Mouse (Mus musculus) monocyte, adult 2 months (primary cell): ENCODE measurements around the gene Flt3.
A peak's percentile ranks its signal among the peaks of the same experiment; 100 is the strongest.

Experiments used
- DNase-seq, 2 experiments: peaks; one replicate each; pipeline ENCODE4 v3.0.0; 2022; ENCODE audit warnings: low spot score in 2 of 2, low read depth in 1 of 2

Gene Flt3

DNA sequence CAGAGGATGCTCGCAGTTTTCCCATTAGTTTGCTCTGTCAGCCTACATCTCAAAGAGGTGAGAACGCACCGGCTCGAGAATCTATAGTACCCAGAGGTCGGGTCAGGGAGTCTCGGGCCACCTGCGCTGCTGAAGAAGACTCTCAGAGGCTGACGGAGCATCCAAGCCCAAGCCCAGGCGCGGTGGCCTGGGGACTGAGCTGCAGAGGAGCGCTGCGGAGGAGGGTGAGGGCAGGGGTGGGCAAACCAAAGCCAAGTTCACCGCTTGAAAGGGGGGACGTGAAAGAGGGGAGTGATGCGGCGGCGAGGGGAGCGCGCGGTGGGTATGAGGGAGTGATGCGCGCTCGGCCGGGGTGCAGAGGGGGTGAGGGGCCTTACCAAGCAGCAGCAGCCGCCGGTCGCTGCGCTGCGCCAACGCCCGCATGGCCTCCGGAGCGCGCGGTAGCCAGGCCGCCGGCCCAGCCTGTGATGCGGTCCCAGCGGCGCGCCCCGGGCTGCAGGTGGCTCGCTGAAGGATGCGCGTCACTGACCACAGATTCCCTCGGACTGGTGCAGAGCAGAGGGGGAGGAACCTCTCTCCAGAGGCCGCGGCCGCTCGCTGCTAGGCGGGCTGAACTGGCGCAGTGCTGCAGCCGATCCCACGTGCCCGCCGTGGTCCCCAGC is at the start of gene Flt3:
Gene Flt3, minus strand, starts transcription at position 647 of the 662 bp plus-strand sequence.
- DNase-seq = peak in 1 of 2 experiments; percentile 49

DNA sequence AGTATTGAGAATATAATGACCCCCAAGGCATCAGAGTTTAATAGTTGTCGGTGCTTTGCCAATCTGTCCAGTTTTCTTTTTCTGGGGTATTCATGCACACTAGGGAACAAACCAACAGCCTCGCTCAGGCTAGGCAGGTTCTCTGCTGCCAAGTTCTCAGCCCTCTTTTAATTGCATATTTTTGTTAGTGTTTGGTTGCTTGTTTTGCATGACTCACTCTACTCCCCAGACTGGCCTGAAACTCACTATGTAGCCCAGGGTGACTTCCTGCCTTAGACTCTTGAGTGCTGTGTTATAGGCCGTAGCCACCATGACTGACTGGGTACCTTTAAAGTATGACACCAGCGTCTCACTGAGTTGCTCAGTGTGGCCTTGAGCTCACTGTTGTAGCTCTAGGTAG is 48.6 kb upstream of the Flt3 start:
- DNase-seq = no peak

DNA sequence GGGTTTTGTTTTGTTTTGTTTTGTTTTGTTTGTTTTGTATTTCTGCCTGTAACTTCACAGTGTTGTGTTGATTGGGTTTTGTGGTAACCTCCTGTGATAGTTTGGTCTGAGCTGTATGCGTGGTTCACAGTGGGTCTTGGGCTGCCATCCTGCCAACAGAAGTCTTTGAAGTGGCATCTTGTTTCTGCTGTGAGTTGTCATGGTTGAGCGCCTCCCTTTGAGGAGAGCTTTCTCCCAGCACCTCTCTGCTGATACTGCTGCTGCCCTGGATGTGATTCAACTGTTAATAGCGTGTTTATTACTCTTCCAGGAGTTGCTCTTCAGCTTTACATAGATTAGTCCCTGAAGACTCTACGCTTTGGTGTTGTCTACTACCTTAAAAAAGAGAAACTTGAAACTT is 48.2 kb upstream of the Flt3 start:
- no peak for DNase-seq

DNA sequence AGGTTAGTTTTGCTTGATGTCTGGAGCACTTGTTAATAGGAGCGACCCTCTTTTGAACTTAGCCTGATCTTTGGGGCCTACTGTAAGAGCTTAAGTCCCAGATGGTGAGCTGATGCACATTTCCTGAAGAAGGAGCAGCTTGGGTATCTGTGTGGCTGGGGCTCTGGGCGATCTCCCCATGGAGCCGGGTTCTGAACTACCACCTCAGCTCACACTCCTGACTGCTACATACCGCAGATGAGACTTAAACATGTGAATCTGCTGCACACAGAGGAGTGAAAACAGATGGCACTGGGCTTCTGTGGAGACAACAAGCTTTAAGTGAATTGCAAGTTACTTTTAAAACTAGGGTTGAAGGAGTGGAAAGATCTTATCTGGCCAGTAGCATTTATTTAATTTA is 45.0 kb upstream of the Flt3 start:
- no peak for DNase-seq

GRCm38 (mm10) chr5:147444757-147445156 is 44.5 kb upstream of the Flt3 start:
- no peak for DNase-seq

DNA sequence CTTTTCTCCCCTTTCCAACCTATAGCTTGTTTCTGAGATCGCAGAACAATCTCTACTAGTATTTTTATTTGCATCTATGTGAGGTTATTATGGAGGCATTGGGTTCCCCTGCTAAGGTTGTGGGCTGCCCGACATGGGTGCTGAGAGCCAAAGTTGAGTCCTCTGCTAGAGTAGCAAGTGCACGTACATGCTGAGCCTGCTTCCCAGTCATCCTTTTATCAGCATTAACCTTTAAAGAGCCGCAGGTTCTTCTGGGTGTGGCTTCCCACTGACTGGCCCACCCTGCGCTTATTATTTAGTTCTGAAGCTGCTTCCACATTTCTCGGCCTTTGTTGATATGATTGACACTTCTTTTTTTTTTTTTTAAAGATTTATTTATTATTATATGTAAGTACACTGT is 44.0 kb upstream of the Flt3 start:
- no peak for DNase-seq

DNA sequence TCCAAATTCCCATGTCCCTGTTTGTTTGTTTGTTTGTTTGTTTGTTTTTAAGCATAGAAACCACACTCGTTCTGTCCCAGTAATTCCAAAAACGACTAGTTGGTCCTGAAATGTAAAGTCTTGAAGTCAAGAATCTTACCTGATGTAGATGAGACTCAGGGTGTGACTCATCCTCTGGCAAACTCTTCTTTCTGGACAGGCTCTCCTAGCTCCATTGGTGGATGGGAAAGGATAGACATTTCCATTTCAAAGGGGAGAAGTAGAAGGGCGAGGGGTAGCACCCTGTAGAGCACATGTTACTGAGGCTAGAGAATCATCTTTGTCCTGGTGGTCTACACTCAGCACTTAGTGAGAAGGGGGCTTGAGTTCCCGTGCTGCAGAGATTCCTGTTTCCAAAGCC is 42.5 kb upstream of the Flt3 start:
- no peak for DNase-seq

- no peak for DNase-seq
Measured at GRCm38 (mm10) chr5:147441979-147442378, 41.7 kb upstream of the Flt3 start.

GRCm38 (mm10) chr5:147440996-147441507 is 40.8 kb upstream of the Flt3 start:
- DNase-seq = no peak

- DNase-seq = no peak
Measured at GRCm38 (mm10) chr5:147436491-147436890, 36.2 kb upstream of the Flt3 start.

- no peak for DNase-seq
Measured at GRCm38 (mm10) chr5:147435751-147436150, 35.5 kb upstream of the Flt3 start.

GRCm38 (mm10) chr5:147435224-147435623 is 34.9 kb upstream of the Flt3 start:
- DNase-seq = no peak

GRCm38 (mm10) chr5:147432927-147433326 is 32.6 kb upstream of the Flt3 start:
- no peak for DNase-seq

DNA sequence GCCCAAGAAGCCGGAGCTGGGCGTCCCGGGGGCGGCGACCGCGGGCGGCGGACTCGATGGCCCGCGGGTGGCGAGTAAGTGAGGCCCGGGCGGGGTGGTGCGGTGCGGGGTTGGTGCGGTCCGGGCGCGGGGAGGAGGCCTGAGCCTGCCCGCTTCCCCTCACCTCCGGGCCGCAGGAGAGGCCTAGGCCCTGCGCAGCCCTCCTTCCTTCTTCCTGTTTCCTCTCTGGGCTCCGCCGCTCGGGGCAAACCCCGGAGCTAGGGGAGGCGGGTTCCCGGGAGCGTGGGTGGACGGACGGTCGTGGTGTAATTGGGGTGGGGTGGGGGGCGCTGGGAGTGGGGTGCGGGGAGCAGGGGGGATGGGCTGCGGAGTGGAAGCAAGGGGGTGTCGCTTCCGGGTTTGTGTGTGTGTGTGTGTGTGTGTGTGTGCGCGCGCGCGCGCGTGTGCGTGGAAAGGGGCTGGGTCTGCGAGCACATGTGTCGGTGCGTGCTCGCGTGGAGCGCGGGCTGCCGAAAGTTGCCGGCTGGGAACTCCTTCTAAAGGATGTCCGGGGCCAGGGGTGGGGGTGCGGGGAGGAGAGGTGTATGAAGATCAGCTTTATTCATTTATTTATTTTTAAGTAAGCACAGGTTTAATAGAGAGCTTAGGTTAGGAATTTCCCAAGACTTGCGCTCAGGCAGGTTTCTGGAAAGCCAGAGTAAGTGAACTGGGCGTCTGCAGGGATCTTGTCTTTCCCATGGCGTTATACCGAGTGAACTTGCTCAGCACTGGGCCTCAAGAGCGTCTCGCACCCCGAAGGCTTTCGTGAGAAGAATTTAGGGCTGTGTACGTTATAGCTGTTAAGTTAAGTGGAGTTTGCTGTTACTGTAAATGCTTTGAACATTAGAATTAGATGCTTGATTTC is 30.9 kb upstream of the Flt3 start:
- DNase-seq = peak in 1 of 2 experiments; percentile 64

DNA sequence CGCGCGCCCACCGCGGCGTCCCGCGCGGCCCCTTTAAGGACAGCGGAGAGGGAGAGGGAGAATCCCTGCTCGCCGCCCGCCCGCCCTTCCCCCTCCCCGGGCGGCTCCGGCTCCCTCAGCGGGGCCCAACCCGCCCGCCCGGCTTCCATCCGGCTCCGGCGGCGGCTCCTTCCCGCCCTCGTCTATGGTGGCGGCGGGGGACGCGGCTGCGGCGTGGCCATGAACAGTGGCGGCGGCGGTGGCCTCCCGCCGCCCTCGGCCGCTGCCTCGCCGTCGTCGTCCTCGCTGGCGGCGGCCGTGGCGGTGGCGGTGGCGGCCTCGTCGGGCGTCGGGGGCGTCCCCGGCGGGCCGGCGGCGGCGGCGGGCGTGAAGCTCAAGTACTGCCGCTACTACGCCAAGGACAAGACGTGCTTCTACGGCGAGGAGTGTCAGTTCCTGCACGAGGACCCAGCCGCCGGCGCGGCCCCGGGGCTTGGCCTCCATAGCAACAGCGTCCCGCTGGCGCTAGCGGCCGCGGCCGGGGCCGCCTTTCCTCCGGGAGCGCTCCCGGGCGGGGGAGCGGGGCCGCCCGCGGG is 30.2 kb upstream of the Flt3 start:
- peak in 1 of 2 experiments; percentile 22 for DNase-seq

DNA sequence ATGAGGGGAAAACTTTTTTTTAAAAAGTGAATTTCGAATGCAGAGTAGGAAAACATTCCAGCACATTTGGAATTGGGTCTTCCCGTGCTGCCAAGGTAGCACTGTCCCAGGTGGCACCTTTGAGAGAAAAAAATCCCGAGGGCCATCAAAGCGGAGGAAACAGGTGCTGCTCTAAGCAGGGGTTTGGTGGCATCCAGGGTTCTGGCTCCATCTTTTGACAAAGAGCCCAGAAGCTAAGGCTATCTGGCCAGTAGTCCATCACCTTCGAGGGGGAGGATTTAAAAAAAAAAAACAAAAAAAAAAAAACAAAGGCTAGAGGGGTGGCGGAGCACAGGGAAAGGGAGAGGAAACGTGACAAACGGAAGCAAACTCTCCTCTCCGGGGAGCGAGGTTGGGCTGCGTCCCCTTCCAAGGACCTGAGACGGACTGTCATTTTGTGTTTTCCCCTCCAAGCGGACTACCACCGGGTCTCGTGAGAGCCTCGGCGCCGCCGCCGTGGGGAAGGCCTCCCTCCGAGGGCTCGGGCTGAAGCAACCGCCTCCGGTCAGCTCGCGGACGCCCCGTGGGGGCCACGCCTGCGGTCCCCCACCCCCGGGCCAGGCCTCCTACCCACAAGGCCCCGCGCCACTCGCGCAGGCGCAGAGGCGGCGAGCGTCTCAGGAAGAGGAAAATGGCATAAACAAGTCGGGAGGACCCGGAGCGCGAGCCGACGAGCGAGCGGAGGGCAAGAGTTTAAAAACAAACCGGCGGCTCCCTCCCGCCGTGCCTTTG is 29.4 kb upstream of the Flt3 start, which contains the start of gene Pan3:
Gene Pan3, plus strand, starts transcription at position 627 of the 771 bp plus-strand sequence.
- peak; percentile 86 to 91 for DNase-seq

- DNase-seq = no peak
Measured at GRCm38 (mm10) chr5:147426048-147426805, 25.9 kb upstream of the Flt3 start.

DNA sequence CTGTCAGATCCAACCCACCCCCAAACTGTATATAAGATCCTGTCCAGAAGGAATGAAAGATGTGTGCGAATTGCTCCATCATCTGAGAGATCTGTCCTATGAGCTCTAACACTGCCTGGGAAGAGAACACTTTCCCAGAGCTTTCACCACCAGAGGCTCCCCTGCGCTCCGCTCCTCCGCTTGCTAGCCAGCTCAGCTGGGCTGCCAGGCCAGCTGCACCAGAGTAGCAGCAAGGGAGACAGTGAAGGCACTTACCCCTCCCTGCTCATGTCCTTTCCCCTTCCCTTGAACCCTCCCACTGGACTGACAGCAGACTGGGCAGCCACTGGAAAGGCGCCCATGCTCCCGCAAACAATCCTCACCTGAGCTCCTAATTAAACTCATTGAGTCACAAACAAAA is 23.3 kb upstream of the Flt3 start:
- no peak for DNase-seq

DNA sequence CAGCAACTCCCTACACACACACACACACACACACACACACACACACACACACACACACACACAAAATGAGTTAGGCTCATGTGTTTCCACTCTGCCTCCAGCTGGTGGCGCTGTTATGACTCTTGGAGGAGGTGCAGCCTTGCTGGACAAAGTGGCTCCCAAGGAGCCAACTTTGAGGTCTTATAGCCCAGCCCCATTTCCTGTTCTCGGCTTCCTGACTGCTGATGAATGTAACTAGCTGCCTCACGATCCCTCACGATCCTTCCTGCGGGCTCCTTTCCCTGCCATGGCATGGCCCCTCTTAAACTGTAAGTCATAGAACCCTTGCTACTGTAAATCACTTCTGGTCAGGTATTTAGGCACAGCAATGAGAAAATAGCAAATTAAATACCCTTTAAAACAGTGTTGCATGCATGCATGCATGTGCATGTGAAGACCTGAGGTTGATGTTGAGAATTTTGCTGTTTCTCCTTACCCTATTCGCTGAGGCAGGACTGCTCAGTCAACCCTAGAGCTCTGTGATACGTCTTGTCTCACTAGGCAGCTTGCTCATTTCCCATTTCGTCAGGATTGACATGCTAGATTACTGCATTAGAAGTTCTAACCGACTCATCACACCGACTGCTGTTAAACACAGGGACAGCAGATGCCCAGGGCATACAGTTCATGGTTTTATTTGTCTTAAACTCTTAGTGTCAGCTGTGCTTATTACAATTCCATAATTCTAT is 18.3 kb upstream of the Flt3 start:
- peak in 1 of 2 experiments; percentile 33 for DNase-seq

DNA sequence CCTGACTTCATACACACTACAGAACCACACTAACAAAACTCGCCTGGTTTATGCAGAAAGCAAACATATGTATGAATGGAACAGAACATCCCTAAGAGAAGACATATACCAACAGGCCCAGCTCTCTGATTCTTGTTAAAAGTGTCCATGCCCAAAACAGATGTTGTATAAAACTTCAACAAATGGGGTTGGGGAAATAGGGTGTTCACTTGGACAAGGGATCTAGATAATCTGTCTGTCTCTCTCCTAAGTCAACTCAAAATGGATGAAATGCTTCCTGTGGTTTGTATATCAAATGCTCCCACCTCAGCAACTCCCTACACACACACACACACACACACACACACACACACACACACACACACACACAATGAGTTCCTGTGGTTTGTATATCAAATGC is 17.7 kb upstream of the Flt3 start:
- no peak for DNase-seq
